Mouse (Mus musculus) lung, postnatal 14 days (tissue): ENCODE measurements at regions not wholly inside any gene's neighbourhood (a gene's known extent, or its start where the extent isn't known, plus 50 kb on each side); places are given as distances from the start of the nearest gene placed in this dataset.

Experiments used
- DNase-seq: peaks from one replicate; pipeline ENCODE4 v3.0.0; 2021

- DNase-seq: no peak
These were observed 219.4 kb upstream of the Mdfic start for GRCm38 (mm10) chr6:15501063-15501462.

- DNase-seq: no peak
These were observed 211.1 kb upstream of the Mdfic start for GRCm38 (mm10) chr6:15509314-15509713.

GRCm38 (mm10) chr6:15537279-15537678 is 183.2 kb upstream of the Mdfic start:
- DNase-seq: no peak

- DNase-seq: no peak
These were observed 178.5 kb upstream of the Mdfic start for GRCm38 (mm10) chr6:15541969-15542368.

- peak; percentile 6 for DNase-seq
These were observed 176.9 kb upstream of the Mdfic start for GRCm38 (mm10) chr6:15543516-15544080.

- DNase-seq: no peak
These were observed 171.6 kb upstream of the Mdfic start for GRCm38 (mm10) chr6:15548833-15549232.

- no peak for DNase-seq
These were observed 127.7 kb upstream of the Mdfic start for GRCm38 (mm10) chr6:15592780-15593179.

GRCm38 (mm10) chr6:15597226-15597983 is 123.1 kb upstream of the Mdfic start:
- DNase-seq: no peak

- DNase-seq: no peak
These were observed 110.3 kb upstream of the Mdfic start for GRCm38 (mm10) chr6:15610208-15610607.

- no peak for DNase-seq
These were observed 94.4 kb upstream of the Mdfic start for GRCm38 (mm10) chr6:15625910-15626564.

- DNase-seq: no peak
These were observed 81.9 kb upstream of the Mdfic start for GRCm38 (mm10) chr6:15638548-15638947.

- no peak for DNase-seq
These were observed 81.1 kb upstream of the Mdfic start for GRCm38 (mm10) chr6:15639378-15639777.

GRCm38 (mm10) chr6:15639809-15640479 is 80.5 kb upstream of the Mdfic start:
- DNase-seq: no peak

GRCm38 (mm10) chr6:15644311-15644710 is 76.2 kb upstream of the Mdfic start:
- DNase-seq: no peak

- no peak for DNase-seq
These were observed 73.0 kb upstream of the Mdfic start for GRCm38 (mm10) chr6:15647499-15647898.
